In the genomic region with DNA sequence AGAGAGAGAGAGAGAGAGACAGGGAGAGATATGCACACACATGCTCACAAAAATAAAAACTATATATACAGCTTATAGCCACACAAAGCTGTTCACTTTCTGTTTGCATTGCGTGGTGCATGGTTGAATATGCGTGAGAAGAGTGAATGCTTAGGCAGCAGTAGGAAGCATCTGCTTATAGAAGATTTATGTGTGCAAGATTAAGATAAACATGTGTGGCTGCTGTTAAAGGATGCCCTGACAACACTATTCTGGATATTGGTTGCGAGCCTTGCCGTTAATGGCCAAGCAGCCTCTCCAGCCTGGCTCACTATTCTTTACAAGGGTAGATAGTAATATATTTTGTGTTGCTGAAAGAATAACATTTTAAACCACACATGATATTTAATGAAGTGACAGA, we compare ENCODE assay signal across 1 mouse cellular context.
TF ChIP-seq lines count a peak whose summit lies in the region.

No protein-coding gene starts in this region.

TF ChIP-seq in MEL, 35 proteins besides CTCF, POLR2A, EP300 and RAD21 (continued from another document):
- no peak for TF ChIP-seq RCOR1 (IDR thresholded peaks at IDR 0.05; ENCODE audit: low read depth, low read length)
- TF ChIP-seq MYC (IDR thresholded peaks at IDR 0.05; ENCODE audit: low read depth, low read length) = no peak
- TF ChIP-seq POLR2AphosphoS2 (IDR thresholded peaks at IDR 0.05; ENCODE audit: low read length) = no peak
- 0 out of 2 replicates have a peak, but pooled peaks have one; percentile 7 for TF ChIP-seq TAL1 (IDR thresholded peaks at IDR 0.05; ENCODE audit: low read length)
- TF ChIP-seq KAT2A (conservative IDR thresholded peaks at IDR 0.05; ENCODE audit: low read depth, low read length) = no peak
- TF ChIP-seq E2F4 (IDR thresholded peaks at IDR 0.05; ENCODE audit: borderline replicate concordance, low read depth, low read length) = no peak
- TF ChIP-seq TCF12 (IDR thresholded peaks at IDR 0.05; ENCODE audit: low read depth, low read length) = peak; percentile 64
- TF ChIP-seq MAFK (IDR thresholded peaks at IDR 0.05; ENCODE audit: borderline replicate concordance, low read depth, low read length) = no peak
- TF ChIP-seq MAZ (IDR thresholded peaks at IDR 0.05; ENCODE audit: low read depth, low read length) = no peak
- TF ChIP-seq BHLHE40 (IDR thresholded peaks at IDR 0.05; ENCODE audit: borderline replicate concordance, low read depth, low read length) = no peak
- no peak for TF ChIP-seq CHD1 (IDR thresholded peaks at IDR 0.05; ENCODE audit: low read depth, low read length)
- TF ChIP-seq ZC3H11A (IDR thresholded peaks at IDR 0.05; ENCODE audit: low read depth, low read length) = no peak
- TF ChIP-seq MXI1 (IDR thresholded peaks at IDR 0.05; ENCODE audit: low read depth, low read length) = no peak
- TF ChIP-seq USF1 (IDR thresholded peaks at IDR 0.05; ENCODE audit: low read depth, low read length) = no peak
- TF ChIP-seq SMC3 (IDR thresholded peaks at IDR 0.05; ENCODE audit: low read depth, low read length) = no peak
- no peak for TF ChIP-seq TBP (IDR thresholded peaks at IDR 0.05; ENCODE audit: low read depth, low read length)
